Mouse (Mus musculus) olfactory bulb, adult 2 months (tissue): ENCODE measurements around the gene 4921504E06Rik. TPM values are rescaled to one million over a fixed set of nuclear protein-coding genes. Genes with fewer than 3 reads are reported as not detected.
A peak's percentile ranks its signal among the peaks of the same experiment; 100 is the strongest.

Source experiments
- H3K27ac ChIP-seq: fragments of 200-500 bp; 2 replicates; pipeline ENCODE4 v1.5.1; 2012; ENCODE audit warnings: low read depth, low read length; ENCODE audit not compliant: insufficient read depth
- H3K4me1 ChIP-seq: fragments of 200-500 bp; 2 replicates; pipeline ENCODE4 v1.6.1; 2012; ENCODE audit warnings: low read length; ENCODE audit not compliant: control insufficient read depth, insufficient read depth
- H3K4me3 ChIP-seq: fragments of 200-500 bp; 2 replicates; pipeline ENCODE4 v1.5.1; 2012; ENCODE audit warnings: mild to moderate bottlenecking, low read depth, low read length, moderate library complexity; ENCODE audit not compliant: insufficient read depth
- CTCF ChIP-seq: fragments of 200-500 bp; IDR thresholded peaks from 2 replicates; pipeline ENCODE4 v1.5.1; 2012; ENCODE audit warnings: low read depth, mild to moderate bottlenecking, low read length, moderate library complexity; ENCODE audit not compliant: insufficient read depth
- POLR2A ChIP-seq: fragments of 200-500 bp; IDR thresholded peaks from 2 replicates; pipeline ENCODE4 v1.6.1; 2012; ENCODE audit warnings: mild to moderate bottlenecking, low read depth, low read length, moderate library complexity; ENCODE audit not compliant: insufficient read depth
- WGBS: fragments of 180-500 bp; shearing (Covaris S2); methylation state at CpG from one replicate; pipeline ENCODE4 v1.1.7; 2018; 5-methylcytosine and 5-hydroxymethylcytosine counted together
- polyA plus RNA-seq: library from polyadenylated mRNA; stranded (reverse); fragments of >200 nt; gene quantifications from 2 replicates; pipeline ENCODE4 v1.2.4, GENCODE M21; 2012; ENCODE audit warnings: low replicate concordance; ENCODE audit not compliant: missing spikeins, insufficient read depth, insufficient read length

Gene 4921504E06Rik
- polyA plus RNA-seq, 1 experiment, result not detected

- Histone ChIP-seq H3K4me1 (no peaks in the 10 kb centered on the region), H3K27ac (no peak overlapping the region), H3K4me3 (no peak overlapping the region)
- TF ChIP-seq CTCF (peak; percentile 84; the same call in 1 of the 2 replicates), POLR2A (no peak)
- 16% methylated on average over 19 of the region's 19 CpGs for WGBS
These were observed 139.3 kb downstream of the 4921504E06Rik start for GRCm38 (mm10) chr2:19414222-19414965.

Other genes starting within 250 kb of the 4921504E06Rik start
- gene Msrb2, start 182.5 kb downstream of the 4921504E06Rik start, polyA plus RNA-seq, result not detected in 2 replicates
- gene Ptf1a, start 108.3 kb downstream of the 4921504E06Rik start, polyA plus RNA-seq, result not detected in 2 replicates
- not detected in 2 replicates for gene Otud1, start 103.8 kb upstream of the 4921504E06Rik start, polyA plus RNA-seq